Mouse (Mus musculus): ENCODE results near the gene Eef1akmt3.

DNA sequence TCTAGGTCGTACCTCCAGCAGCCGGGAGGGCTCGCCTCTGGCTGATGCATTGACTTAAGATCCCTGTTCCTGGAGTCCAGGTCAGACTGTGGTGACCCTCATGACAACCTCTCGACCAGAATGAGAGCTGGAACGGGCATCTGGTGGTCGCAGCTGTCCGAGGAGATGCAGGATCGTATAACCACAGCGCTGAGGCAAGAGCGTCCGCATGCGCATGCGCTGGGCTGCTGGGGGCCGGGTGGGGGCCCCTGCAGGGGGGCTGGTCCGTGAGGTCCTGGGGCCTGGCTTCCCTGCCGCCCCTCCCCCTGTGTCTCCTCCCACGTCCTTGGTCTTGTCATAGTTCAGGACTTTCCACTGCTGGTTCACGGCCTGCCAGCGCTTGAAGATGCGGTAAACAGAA lies 15.2 kb upstream of the Eef1akmt3 start:
- TF ChIP-seq TAL1 (IDR thresholded peaks at IDR 0.05; ENCODE audit: low read length) (no peak), GATA1 (IDR thresholded peaks at IDR 0.05; ENCODE audit: low read length) (no peak)
